In genomic region chr1:165764571-165764970, GRCm38 (mm10) we compare ENCODE assay signal across 8 mouse cellular contexts. TPM values are rescaled to one million over a fixed set of nuclear protein-coding genes. Genes with fewer than 3 reads are reported as not detected.
DNase-seq lines count a peak whose midpoint lies in the region; ATAC-seq lines count a peak whose summit lies in the region.

No protein-coding gene starts in this region.

- WGBS in kidney, embryonic 14.5 days: 51% methylated on average over 9 of the region's 9 CpGs
- WGBS in hindbrain, embryonic 15.5 days: 56% methylated on average over 9 of the region's 9 CpGs
- WGBS in midbrain, embryonic 15.5 days: 59% methylated on average over 9 of the region's 9 CpGs

- H3K4me1 ChIP-seq in kidney, embryonic 14.5 days (ENCODE audit: control insufficient read depth, insufficient read depth, low read length): peaks cover 4% of the 10 kb centered on the region; the same call in 1 of the 2 replicates
- peaks cover 10% of the 10 kb centered on the region for H3K4me1 ChIP-seq in brown adipose tissue, adult 24 weeks (ENCODE audit: control insufficient read depth, insufficient read depth, insufficient read length, low read length)
- peaks cover 19% of the 10 kb centered on the region for H3K4me1 ChIP-seq in hindbrain, embryonic 15.5 days (replicated peaks)
- H3K4me1 ChIP-seq in midbrain, embryonic 15.5 days: peaks cover 18% of the 10 kb centered on the region

- H3K9ac ChIP-seq in kidney, embryonic 14.5 days (ENCODE audit: low read depth, low read length): peak overlapping the region; percentile 58; the same call in 1 of the 2 replicates
- peak overlapping the region; percentile 78 for H3K9ac ChIP-seq in hindbrain, embryonic 15.5 days
- H3K9ac ChIP-seq in midbrain, embryonic 15.5 days: peak overlapping the region; percentile 56; the same call in 1 of the 2 replicates

- no peak overlapping the region for H3K27ac ChIP-seq in kidney, embryonic 14.5 days (ENCODE audit: low read depth, low read length)
- H3K27ac ChIP-seq in brown adipose tissue, adult 24 weeks (replicated peaks; ENCODE audit: low read depth, low read length): no peak overlapping the region
- H3K27ac ChIP-seq in hindbrain, embryonic 15.5 days (replicated peaks): no peak overlapping the region
- no peak overlapping the region for H3K27ac ChIP-seq in midbrain, embryonic 15.5 days

- H3K4me2 ChIP-seq in kidney, embryonic 14.5 days (replicated peaks; ENCODE audit: low read depth, low read length): peak overlapping the region; percentile 74
- peak overlapping the region; percentile 93 for H3K4me2 ChIP-seq in hindbrain, embryonic 15.5 days
- peak overlapping the region; percentile 94 for H3K4me2 ChIP-seq in midbrain, embryonic 15.5 days

- H3K27me3 ChIP-seq in kidney, embryonic 14.5 days (ENCODE audit: control insufficient read depth, insufficient read depth, low read length): peaks cover 10% of the 10 kb centered on the region
- H3K27me3 ChIP-seq in hindbrain, embryonic 15.5 days: peaks cover 16% of the 10 kb centered on the region; the same call in 1 of the 2 replicates
- peaks cover 10% of the 10 kb centered on the region for H3K27me3 ChIP-seq in midbrain, embryonic 15.5 days (replicated peaks)

- peak overlapping the region; percentile 53 for H3K4me3 ChIP-seq in kidney, embryonic 14.5 days (ENCODE audit: low read length)
- peak overlapping the region; percentile 95 for H3K4me3 ChIP-seq in brown adipose tissue, adult 24 weeks (ENCODE audit: insufficient read depth, low read depth, low read length)
- peak overlapping the region; percentile 84 for H3K4me3 ChIP-seq in hindbrain, embryonic 15.5 days
- peak overlapping the region; percentile 68 for H3K4me3 ChIP-seq in midbrain, embryonic 15.5 days

- no peaks in the 10 kb centered on the region for H3K9me3 ChIP-seq in kidney, embryonic 14.5 days (ENCODE audit: control insufficient read depth, low read length)
- no peaks in the 10 kb centered on the region for H3K9me3 ChIP-seq in hindbrain, embryonic 15.5 days
- H3K9me3 ChIP-seq in midbrain, embryonic 15.5 days: no peaks in the 10 kb centered on the region

- ATAC-seq in kidney, embryonic 14.5 days (ENCODE audit: low FRiP score, low TSS enrichment): no peak
- no peak for ATAC-seq in hindbrain, embryonic 15.5 days (ENCODE audit: low FRiP score, low read depth)
- no peak for ATAC-seq in midbrain, embryonic 15.5 days (replicated peaks)

- H3K36me3 ChIP-seq in kidney, embryonic 14.5 days (ENCODE audit: control insufficient read depth, insufficient read depth, low read length): no peaks in the 10 kb centered on the region
- H3K36me3 ChIP-seq in hindbrain, embryonic 15.5 days: no peaks in the 10 kb centered on the region
- H3K36me3 ChIP-seq in midbrain, embryonic 15.5 days (replicated peaks): no peaks in the 10 kb centered on the region

- DNase-seq in kidney, adult 18-20 months: no peak
- no peak for DNase-seq in natural killer cell, adult 2 months (ENCODE audit: low spot score in 2 of 2)
- no peak for DNase-seq in urinary bladder, postnatal 36 days (ENCODE audit: low spot score in 2 of 2)
- no peak for DNase-seq in embryo, embryonic 10 days (ENCODE audit: low spot score)

RNA-seq across cellular contexts. Expression of gene Creg1, which starts 1.0 kb away (rescaled TPM):
- 53.8 and 56.9 TPM in 2 replicates for polyA plus RNA-seq in kidney, embryonic 14.5 days (2014; fragmentation: Nextera tagmentation; extraction: Ambion mirVana)
- 82.8 and 109 TPM in 2 replicates for polyA plus RNA-seq in brown adipose tissue, adult 24 weeks (2012; ENCODE audit: insufficient read depth, insufficient read length, missing spikeins)
- 32.7 and 34.1 TPM in 2 replicates for polyA plus RNA-seq in hindbrain, embryonic 15.5 days (2015; fragmentation: Nextera tagmentation; extraction: Ambion mirVana)
- 29.3 and 31.6 TPM in 2 replicates for polyA plus RNA-seq in midbrain, embryonic 15.5 days (2015; fragmentation: Nextera tagmentation; extraction: Ambion mirVana)

RNA-seq across cellular contexts. Expression of gene Cd247, which starts 23.9 kb away (rescaled TPM):
- 0.88 and 1.2 TPM in 2 replicates for polyA plus RNA-seq in kidney, embryonic 14.5 days (2014; fragmentation: Nextera tagmentation; extraction: Ambion mirVana)
- polyA plus RNA-seq in brown adipose tissue, adult 24 weeks (2012; ENCODE audit: insufficient read depth, insufficient read length, missing spikeins): 1.3 and 3.3 TPM in 2 replicates
- 0.51 and 0.69 TPM in 2 replicates for polyA plus RNA-seq in hindbrain, embryonic 15.5 days (2015; fragmentation: Nextera tagmentation; extraction: Ambion mirVana)
- polyA plus RNA-seq in midbrain, embryonic 15.5 days (2015; fragmentation: Nextera tagmentation; extraction: Ambion mirVana): 1.1 and 1.2 TPM in 2 replicates

RNA-seq across cellular contexts. Expression of gene Rcsd1, which starts 55.0 kb away (rescaled TPM):
- 29.4 and 44.4 TPM in 2 replicates for polyA plus RNA-seq in kidney, embryonic 14.5 days (2014; fragmentation: Nextera tagmentation; extraction: Ambion mirVana)
- polyA plus RNA-seq in brown adipose tissue, adult 24 weeks (2012; ENCODE audit: insufficient read depth, insufficient read length, missing spikeins): 4.8 and 8.8 TPM in 2 replicates
- polyA plus RNA-seq in hindbrain, embryonic 15.5 days (2015; fragmentation: Nextera tagmentation; extraction: Ambion mirVana): 9.9 and 10.5 TPM in 2 replicates
- 9.6 and 10.2 TPM in 2 replicates for polyA plus RNA-seq in midbrain, embryonic 15.5 days (2015; fragmentation: Nextera tagmentation; extraction: Ambion mirVana)
